Mouse (Mus musculus) naive thymus-derived CD4-positive, alpha-beta T cell, adult 2 months (primary cell): ENCODE data around the gene Serhl.
"Not testable (repeated sequence)": the region's sequence is repeated elsewhere in the genome, so short reads cannot be mapped to it uniquely, and the experiment has no call there.

Experiments
- DNase-seq: peaks from one replicate; pipeline ENCODE4 v3.0.0-alpha.2; 2011; ENCODE audit warnings: low read depth

Gene Serhl

GRCm38 (mm10) chr15:83089429-83089605 is at the start of gene Serhl:
Gene Serhl, plus strand, starts transcription at chr15:83089506.
- DNase-seq = no peak

GRCm38 (mm10) chr15:83040156-83040555 is 49.1 kb upstream of the Serhl start:
- DNase-seq = no peak

- DNase-seq = peak; percentile 79
These were observed 46.5 kb upstream of the Serhl start for GRCm38 (mm10) chr15:83042655-83043361.

GRCm38 (mm10) chr15:83043362-83043708 is 46.0 kb upstream of the Serhl start:
- DNase-seq = no peak

DNA sequence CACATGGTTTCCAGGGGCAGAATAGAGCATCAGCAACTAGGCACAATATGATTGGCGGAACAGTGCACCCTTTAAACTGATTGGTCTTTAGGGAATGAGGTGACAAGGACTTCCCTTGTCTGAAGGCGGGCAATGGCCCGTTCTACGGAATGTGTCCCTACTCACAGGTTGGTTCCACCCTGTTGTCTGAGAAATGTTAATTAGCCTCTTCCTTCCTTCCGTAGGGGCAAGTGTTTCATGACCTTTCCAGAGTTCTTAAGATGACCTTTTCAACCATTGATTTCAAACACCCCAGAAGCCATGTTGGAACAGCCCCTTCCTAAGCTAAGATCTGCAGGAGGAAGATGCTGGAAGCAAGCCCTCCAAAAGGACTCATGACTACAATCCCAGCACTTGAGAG is 43.7 kb upstream of the Serhl start:
- not testable (repeated sequence) for DNase-seq

- DNase-seq = no peak
These were observed 43.0 kb upstream of the Serhl start for GRCm38 (mm10) chr15:83046308-83046707.

GRCm38 (mm10) chr15:83046730-83047129 is 42.6 kb upstream of the Serhl start:
- no peak for DNase-seq

DNA sequence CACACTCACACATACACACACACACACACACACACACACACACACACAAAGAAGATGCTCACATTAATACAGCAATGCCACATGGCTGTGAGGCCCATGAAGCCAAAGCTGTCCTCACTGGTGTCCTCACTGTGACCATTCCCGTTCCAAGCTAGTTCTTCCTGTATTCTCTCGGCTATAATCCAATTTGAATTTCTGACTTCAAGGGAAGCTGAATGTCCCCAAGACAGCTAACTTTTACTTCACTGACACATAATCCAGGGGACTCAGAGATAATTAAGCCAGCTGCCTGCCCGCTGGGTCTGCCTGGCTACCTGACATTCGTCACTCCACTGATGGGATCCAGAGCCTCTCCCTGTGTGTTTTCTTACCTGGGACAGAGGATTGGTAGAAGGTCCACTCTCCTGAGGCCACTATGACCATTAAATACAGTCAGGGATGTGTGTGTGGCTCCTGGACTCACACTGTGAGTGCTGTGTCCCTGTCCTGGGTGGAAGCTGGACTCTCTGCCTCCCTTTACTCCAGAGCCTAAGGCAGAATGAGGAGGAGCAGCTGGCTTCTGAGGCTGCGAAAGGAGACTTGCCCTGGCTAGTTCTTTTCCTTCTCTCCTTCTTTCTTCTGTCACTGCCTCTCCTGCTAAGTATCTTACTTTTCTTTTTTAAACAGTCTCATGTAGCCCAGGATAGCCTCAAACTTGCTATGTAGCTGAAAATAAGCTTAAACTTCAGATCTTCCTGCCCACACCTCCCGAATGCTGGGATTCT is 36.8 kb upstream of the Serhl start:
- no peak for DNase-seq

- DNase-seq = no peak
These were observed 36.0 kb upstream of the Serhl start for GRCm38 (mm10) chr15:83053261-83053660.

GRCm38 (mm10) chr15:83055569-83055968 is 33.7 kb upstream of the Serhl start:
- DNase-seq = no peak

DNA sequence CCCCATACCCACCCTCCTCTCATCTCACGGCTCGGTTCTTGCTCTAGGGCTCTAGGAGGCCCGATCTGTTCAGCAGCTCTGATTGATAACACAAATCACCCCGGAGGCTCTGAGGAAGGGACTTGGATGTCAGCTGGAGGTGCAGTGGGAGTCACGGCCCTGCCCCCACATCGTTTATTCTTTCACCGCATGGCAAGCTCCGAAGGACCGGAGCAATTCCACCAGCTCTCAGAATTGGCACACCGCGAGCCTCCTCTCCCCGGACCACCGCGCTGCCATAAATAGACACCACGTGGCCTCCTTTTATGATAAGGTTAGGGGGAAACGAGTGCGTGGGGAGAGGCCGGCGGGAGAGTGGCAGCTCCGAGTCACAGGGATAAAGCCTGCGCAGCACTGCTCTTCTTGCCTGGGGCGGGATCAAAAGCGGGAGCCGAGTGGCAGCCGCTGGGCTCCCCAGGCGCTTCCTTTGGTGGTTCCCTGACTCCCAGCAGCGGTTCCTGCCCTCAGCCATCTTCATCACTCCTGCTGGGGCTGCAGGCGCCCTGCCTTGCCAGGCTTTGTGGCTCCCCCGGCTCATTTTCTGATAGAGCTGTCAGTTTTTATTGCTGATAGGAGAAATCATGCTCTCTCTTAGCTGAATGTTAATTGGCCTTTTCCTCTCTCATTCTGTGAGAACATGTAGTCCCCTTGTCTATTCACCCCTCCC is 32.8 kb upstream of the Serhl start:
- peak; percentile 27 for DNase-seq

- DNase-seq = no peak
These were observed 31.8 kb upstream of the Serhl start for GRCm38 (mm10) chr15:83057533-83057932.

- DNase-seq = no peak
These were observed 30.1 kb upstream of the Serhl start for GRCm38 (mm10) chr15:83059233-83059660.

GRCm38 (mm10) chr15:83061689-83062088 is 27.6 kb upstream of the Serhl start:
- DNase-seq = no peak

DNA sequence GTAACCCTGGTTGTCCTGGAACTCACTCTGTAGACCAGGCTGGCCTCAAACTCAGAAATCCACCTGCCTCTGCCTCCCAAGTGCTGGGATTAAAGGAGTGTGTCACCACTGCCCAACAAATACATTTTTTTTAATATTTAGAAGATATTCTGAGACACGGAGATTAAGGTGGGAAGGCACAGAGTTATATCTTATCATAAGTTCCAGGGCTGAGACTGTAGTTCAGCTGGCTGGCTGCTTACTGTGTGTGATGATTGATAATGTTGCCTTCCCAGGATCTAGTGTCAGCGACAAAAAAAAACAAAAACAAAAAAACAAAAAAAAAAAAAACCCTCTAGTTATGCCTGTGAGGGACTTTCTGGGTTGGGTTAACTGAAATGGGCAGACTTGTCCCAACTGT is 26.7 kb upstream of the Serhl start:
- DNase-seq = not testable (repeated sequence)

- DNase-seq = no peak
These were observed 23.8 kb upstream of the Serhl start for GRCm38 (mm10) chr15:83065543-83065942.

DNA sequence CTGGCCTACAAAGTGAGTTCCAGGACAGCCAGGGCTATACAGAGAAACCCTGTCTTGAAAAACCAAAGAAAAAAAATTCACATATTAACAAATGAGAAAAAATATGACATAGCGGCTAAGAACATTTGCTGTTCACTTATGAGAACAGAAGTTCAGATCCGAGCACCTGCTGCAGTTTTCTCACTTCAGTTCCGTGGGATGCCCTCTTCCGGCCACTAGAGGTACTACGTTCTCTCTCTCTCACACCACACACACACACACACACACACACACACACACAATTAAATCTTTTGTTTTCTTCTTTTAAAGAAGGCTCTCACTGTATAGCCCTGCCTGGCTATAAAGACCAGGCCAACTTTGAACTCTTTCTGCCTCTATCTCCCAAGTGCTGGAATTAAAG is 21.0 kb upstream of the Serhl start:
- DNase-seq = no peak

GRCm38 (mm10) chr15:83070942-83071341 is 18.4 kb upstream of the Serhl start:
- DNase-seq = no peak

- DNase-seq = no peak
These were observed 17.6 kb upstream of the Serhl start for GRCm38 (mm10) chr15:83071752-83072151.

DNA sequence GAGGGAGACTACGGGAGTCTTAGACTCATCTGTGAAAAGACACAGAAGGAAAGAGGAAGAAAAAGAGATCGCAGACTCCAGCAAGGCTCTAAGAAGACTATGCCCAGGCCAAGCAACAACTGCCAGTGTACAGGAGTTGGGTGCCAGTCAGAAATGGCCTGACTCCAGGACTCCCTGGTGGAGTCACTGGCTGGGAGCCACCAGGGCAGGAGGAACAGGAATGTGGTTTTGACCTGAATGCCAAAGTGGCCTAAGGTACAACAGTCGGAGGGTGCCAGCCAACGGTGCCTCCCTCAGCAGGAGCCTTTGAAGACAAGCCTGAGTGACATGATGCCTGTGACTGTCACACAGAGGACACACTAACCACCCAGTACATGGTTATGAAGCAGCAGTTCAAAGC is 15.1 kb upstream of the Serhl start:
- DNase-seq = no peak

DNA sequence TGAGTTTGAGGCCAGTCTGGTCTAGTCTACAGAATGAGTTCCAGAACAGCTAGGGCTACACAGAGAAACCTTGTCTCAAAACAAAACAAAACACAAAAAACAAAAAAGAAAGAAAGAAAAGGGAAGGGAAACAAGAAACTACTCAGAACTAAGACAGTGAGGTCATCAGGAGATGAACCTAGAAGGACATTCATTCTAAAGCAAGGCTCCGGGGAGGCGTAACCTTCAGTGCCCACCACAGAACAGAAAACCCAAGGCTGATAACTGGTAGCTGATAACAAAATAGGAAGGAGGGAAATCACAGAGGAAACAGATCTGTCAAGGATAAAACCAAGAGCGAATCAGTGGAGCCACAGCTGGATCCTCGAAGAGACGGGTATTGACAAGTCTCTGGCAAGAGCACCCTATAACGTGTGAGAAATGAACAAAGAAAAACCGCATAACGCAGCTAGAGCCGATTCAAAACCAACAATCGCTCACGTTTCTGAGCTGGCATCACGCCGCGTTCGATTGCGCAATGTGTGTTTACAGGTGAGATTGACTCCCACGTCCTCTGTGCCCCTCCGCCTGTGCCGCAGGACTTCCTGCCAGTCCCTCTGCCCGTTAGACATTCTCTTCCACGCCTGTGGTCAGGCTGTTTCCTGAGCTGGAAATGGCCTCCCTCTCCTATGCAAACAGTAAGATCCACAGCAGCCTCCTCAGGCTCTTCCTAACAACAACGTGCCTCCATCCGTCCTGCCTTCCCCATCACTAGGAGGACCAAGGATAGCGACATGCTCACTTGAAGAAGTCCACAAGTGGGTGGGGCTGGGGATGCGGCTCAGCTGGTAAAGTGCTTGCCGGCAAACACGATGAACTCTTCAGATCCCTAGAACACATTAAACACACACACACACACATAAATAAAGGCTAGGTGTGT is 13.4 kb upstream of the Serhl start:
- DNase-seq = peak; percentile 81

- DNase-seq = no peak
These were observed 5.8 kb upstream of the Serhl start for GRCm38 (mm10) chr15:83083530-83083929.
